Mouse (Mus musculus) kidney, embryonic 16.5 days (tissue): Measurements from ENCODE around the gene Mecom. TPM values are rescaled to one million over a fixed set of nuclear protein-coding genes. Genes with fewer than 3 reads are reported as not detected.
A peak's percentile ranks its signal among the peaks of the same experiment; 100 is the strongest.

Experiments
- ATAC-seq: fragments of 200-750 bp; cut with Nextera tagmentation; 2 replicates; pipeline ENCODE4 v1.8.0; 2017; ENCODE audit warnings: moderate TSS enrichment; ENCODE audit not compliant: low FRiP score, low TSS enrichment
- H3K27ac ChIP-seq: fragments of 300-500 bp; sonication (generic); 2 replicates; pipeline ENCODE4 v1.5.1; 2014; ENCODE audit warnings: low read length
- H3K27me3 ChIP-seq: fragments of 300-500 bp; sonication (generic); 2 replicates; pipeline ENCODE4 v1.6.1; 2014; ENCODE audit warnings: low read length, control low read depth, mixed read lengths; ENCODE audit not compliant: insufficient read depth
- H3K36me3 ChIP-seq: fragments of 300-500 bp; sonication (generic); 2 replicates; pipeline ENCODE4 v1.6.1; 2014; ENCODE audit warnings: low read length, control low read depth, mixed read lengths; ENCODE audit not compliant: insufficient read depth
- H3K4me1 ChIP-seq: fragments of 300-500 bp; sonication (generic); 2 replicates; pipeline ENCODE4 v1.6.1; 2014; ENCODE audit warnings: low read length, control low read depth, mixed read lengths; ENCODE audit not compliant: insufficient read depth
- H3K4me2 ChIP-seq: fragments of 300-500 bp; sonication (generic); replicated peaks from 2 replicates; pipeline ENCODE4 v1.6.1; 2014; ENCODE audit warnings: low read depth, low read length
- H3K4me3 ChIP-seq: fragments of 300-500 bp; sonication (generic); 2 replicates; pipeline ENCODE4 v1.5.1; 2014; ENCODE audit warnings: mild to moderate bottlenecking, low read length
- H3K9ac ChIP-seq: fragments of 300-500 bp; sonication (generic); replicated peaks from 2 replicates; pipeline ENCODE4 v1.6.1; 2014; ENCODE audit warnings: low read length
- H3K9me3 ChIP-seq: fragments of 300-500 bp; sonication (generic); 2 replicates; pipeline ENCODE4 v1.6.1; 2016; ENCODE audit warnings: low read length, control low read depth
- WGBS: fragments of 180-500 bp; shearing (Covaris S2); extraction: QIAGEN DNeasy Blood & Tissue Kit; methylation state at CpG from one replicate; pipeline ENCODE4 v1.1.7; 2014; 5-methylcytosine and 5-hydroxymethylcytosine counted together
- polyA plus RNA-seq: library from polyadenylated mRNA; unstranded; fragments of >200 nt; fragmentation: Nextera tagmentation; extraction: Ambion mirVana; gene quantifications from 2 replicates; pipeline ENCODE4 v1.2.1, GENCODE M21; 2015

The Mecom gene
- polyA plus RNA-seq, 1 experiment from 2014 or later = 78.3 TPM

DNA sequence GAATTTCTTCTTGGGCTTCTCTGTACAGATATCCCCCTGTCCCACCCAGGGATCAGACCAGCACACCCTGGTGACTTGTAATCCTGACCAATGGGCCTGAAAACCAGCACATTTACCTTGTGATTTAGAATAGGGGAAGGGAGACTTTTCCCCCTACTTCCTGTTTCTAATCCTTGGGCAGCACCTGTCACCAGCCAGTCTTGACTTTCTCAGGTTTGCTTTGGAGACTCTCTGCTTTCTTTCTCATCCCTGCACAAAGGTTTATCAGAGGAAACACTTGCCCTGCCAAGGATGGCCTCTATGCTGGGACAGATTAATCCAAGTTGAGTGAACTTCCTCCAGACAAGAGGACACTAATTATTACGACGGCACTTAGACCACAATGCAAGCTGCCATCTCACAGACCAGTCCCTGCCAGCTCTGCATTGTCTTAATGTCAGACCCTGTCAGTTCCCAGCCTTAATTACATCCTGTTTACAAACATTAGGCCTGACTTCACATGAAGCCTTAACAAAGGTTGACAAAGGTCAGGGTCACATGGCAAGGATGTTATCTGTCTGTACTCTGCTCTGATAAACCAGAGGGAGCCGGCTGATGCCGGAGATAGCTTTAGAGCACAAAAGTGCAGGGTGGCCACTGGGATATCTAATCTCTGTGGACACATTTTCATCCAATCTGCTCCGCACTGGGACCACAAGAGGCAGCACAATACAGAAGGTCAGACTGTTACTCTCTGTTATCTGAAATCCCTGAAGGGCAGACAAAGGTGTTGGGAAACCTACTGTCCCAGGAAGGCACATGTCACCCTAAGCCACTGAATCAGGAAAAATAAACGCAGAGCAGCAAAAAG is 193.7 kb downstream of the Mecom start:
- Histone ChIP-seq H3K4me3 (no peak overlapping the region), H3K9ac (no peak overlapping the region), H3K9me3 (no peaks in the 10 kb centered on the region), H3K27ac (no peak overlapping the region; the same call in 1 of the 2 replicates), H3K36me3 (no peaks in the 10 kb centered on the region), H3K4me1 (peaks cover 1% of the 10 kb centered on the region), H3K27me3 (no peaks in the 10 kb centered on the region), H3K4me2 (no peak overlapping the region)
- WGBS = 60% methylated on average over 6 of the region's 6 CpGs
- peak; percentile 49; the same call in 1 of the 2 replicates for ATAC-seq

DNA sequence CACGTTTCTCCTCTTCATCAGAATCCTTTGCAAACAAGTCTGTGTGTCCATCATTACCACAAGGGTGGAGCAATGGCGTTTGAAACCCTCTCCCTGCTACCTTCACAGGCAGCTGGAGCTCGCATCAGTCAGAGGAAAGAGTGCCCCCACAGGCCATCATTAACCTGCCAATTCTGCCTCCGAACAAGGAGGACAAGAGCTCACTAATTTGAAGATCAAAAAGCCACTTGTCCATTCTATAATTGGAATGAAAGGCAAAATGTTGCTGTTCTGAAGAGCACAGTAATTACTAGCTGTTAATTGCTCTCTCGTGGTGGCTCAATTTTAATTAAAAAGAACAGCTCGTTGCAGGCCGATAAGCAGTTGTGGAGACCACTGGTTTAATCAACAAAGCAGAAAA is 198.5 kb downstream of the Mecom start:
- Histone ChIP-seq H3K27me3 (no peaks in the 10 kb centered on the region), H3K36me3 (no peaks in the 10 kb centered on the region), H3K9me3 (no peaks in the 10 kb centered on the region), H3K4me2 (no peak overlapping the region), H3K4me1 (0 out of 2 replicates have a peak, but pooled peaks cover 6% of the 10 kb centered on the region), H3K4me3 (no peak overlapping the region), H3K27ac (no peak overlapping the region), H3K9ac (no peak overlapping the region)
- no peak for ATAC-seq
- WGBS = 39% methylated on average over 7 of the region's 7 CpGs

DNA sequence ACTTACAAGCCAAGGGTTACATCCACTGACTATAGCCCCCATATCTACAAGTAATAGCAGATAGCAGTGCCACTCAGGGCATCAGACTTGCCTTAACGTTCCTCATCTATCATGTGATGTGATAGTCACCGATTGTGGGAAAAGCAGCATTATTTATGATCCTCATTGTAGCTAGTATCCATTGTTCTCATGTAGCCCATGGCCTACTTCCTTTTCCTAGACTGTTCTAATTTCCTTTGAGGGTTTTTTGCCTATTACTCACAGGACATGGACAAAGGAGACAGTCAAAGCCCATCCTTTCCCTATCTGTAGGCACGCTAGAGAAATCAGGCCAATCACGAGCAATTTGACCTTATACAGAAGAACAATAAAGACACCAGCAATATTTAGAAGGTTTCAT is 203.7 kb downstream of the Mecom start:
- Histone ChIP-seq H3K36me3 (no peaks in the 10 kb centered on the region), H3K9ac (no peak overlapping the region), H3K4me2 (no peak overlapping the region), H3K27me3 (no peaks in the 10 kb centered on the region), H3K9me3 (no peaks in the 10 kb centered on the region), H3K27ac (0 out of 2 replicates have a peak overlapping the region, but pooled peaks have one; percentile 24), H3K4me3 (no peak overlapping the region), H3K4me1 (0 out of 2 replicates have a peak, but pooled peaks cover 6% of the 10 kb centered on the region)
- 74% methylated on average over 4 of the region's 4 CpGs for WGBS
- ATAC-seq = peak; percentile 61; the same call in 1 of the 2 replicates

DNA sequence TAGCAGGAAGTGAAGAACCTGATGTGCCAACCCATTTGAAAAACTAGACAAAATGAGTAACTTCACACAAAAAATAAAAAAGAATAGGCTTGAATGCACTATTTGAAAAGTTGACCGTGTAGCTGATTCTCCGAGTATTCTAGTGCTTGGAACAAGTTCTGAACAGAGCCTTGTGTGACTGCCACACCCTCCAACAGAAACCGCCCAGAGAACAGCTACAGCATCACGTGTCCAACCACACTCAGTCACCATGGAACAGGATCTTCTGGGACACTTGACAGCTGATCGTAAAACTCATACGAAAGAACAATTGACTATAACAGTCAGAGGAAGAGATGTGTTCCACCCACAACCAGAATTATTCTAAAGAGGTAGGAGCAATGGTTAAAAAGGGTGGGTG is 215.5 kb downstream of the Mecom start:
- no peak overlapping the region for H3K9ac ChIP-seq
- ATAC-seq = no peak
- WGBS = 71% methylated on average over 6 of the region's 6 CpGs
- H3K4me1 ChIP-seq = 0 out of 2 replicates have a peak, but pooled peaks cover 9% of the 10 kb centered on the region
- no peak overlapping the region for H3K4me2 ChIP-seq
- no peak overlapping the region for H3K27ac ChIP-seq
- H3K36me3 ChIP-seq = no peaks in the 10 kb centered on the region
- no peak overlapping the region for H3K4me3 ChIP-seq
- H3K9me3 ChIP-seq = no peaks in the 10 kb centered on the region
- no peaks in the 10 kb centered on the region for H3K27me3 ChIP-seq

DNA sequence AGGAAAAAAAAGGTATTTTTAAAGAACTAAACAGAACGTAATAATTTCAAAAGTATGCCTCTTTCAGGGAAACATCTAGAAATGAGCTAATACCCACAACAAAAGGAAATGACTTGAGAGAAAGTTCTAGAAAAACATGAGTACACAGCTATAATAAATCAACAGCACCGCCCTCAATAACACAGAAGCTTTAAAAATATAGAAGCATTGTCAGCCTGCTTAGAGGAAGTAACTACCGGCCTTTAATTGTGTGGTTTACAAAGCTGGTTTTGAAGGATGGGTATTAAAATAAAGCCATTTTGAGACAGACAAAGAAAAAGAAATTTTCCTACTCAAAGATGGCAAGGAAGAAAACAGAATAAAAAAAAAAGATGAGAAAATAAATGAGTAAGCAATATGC is 217.3 kb downstream of the Mecom start:
- Histone ChIP-seq H3K9ac (no peak overlapping the region), H3K36me3 (no peaks in the 10 kb centered on the region), H3K9me3 (no peaks in the 10 kb centered on the region), H3K27me3 (no peaks in the 10 kb centered on the region), H3K4me3 (no peak overlapping the region), H3K4me2 (no peak overlapping the region), H3K4me1 (0 out of 2 replicates have a peak, but pooled peaks cover 7% of the 10 kb centered on the region), H3K27ac (no peak overlapping the region)
- 55% methylated on average over 3 of the region's 3 CpGs for WGBS
- ATAC-seq = no peak

DNA sequence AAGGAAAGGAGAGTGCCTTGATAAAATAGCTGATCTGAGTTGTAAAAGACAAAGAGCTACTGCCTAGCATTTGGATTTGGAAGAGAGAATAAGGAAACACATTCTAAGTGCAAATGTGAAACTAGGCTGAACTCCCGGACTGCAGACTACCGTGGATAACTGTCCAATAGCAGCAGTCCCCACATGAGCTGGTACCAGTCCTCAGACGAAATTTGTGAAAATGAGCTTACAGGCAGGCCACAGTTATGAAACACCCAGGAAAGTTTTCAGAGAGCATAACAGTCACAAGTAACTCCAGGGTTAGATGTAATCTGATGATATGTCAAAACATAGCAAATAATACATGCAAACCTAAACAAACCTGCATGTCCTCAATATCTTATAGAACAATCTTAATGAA is 217.8 kb downstream of the Mecom start:
- Histone ChIP-seq H3K4me2 (no peak overlapping the region), H3K27ac (no peak overlapping the region; the same call in 1 of the 2 replicates), H3K9me3 (no peaks in the 10 kb centered on the region), H3K9ac (no peak overlapping the region), H3K4me3 (no peak overlapping the region), H3K36me3 (no peaks in the 10 kb centered on the region), H3K4me1 (0 out of 2 replicates have a peak, but pooled peaks cover 7% of the 10 kb centered on the region), H3K27me3 (no peaks in the 10 kb centered on the region)
- WGBS = 76% methylated on average over 3 of the region's 3 CpGs
- no peak for ATAC-seq

DNA sequence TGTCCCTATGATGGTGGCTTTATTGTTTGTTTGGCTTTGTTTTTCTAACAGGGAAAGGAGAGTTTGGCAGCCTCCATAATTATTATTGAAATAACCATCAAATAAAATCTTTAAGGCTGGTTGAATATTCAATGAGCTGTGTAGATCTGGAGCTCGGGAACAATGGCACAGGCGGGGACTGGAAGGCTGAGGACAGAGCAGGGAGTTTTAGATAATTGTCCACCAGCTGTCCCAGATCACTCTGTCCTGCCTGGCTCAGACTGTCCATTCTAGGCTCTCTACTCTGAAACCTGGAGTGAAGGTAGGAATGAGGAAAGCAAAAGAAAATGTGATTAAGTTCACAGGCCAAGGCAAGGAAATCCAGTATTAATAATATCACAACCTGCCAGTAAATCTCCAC is 232.9 kb downstream of the Mecom start:
- no peak overlapping the region for H3K9ac ChIP-seq
- peaks cover 6% of the 10 kb centered on the region; the same call in 1 of the 2 replicates for H3K4me1 ChIP-seq
- H3K36me3 ChIP-seq = no peaks in the 10 kb centered on the region
- no peak overlapping the region for H3K4me2 ChIP-seq
- no peaks in the 10 kb centered on the region for H3K27me3 ChIP-seq
- ATAC-seq = no peak
- H3K27ac ChIP-seq = no peak overlapping the region
- no peaks in the 10 kb centered on the region for H3K9me3 ChIP-seq
- no peak overlapping the region for H3K4me3 ChIP-seq
- 47% methylated on average over 2 of the region's 2 CpGs for WGBS

DNA sequence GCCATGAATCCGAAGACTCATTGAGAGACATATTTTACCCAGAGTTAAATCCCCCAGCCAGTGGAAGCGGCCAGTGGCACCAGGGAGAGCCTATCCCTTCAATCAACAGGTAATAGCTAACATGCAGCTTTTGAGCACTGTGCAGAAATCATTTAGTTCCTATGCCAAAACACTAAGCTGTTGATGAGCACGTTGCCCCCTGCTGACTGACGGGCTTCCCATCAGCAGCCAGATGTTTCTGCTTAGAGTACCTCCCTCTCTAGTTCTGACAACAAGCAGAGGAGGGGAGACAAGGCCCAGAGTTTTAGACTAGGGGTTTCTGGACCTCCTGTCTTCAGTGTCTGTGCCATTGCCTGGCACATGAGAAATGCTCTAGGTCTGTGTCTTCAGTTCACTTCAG is 239.7 kb downstream of the Mecom start:
- no peak overlapping the region for H3K4me2 ChIP-seq
- H3K4me3 ChIP-seq = no peak overlapping the region
- H3K36me3 ChIP-seq = no peaks in the 10 kb centered on the region
- no peak overlapping the region for H3K27ac ChIP-seq
- no peak for ATAC-seq
- 58% methylated on average over 4 of the region's 4 CpGs for WGBS
- no peaks in the 10 kb centered on the region for H3K27me3 ChIP-seq
- no peak overlapping the region for H3K9ac ChIP-seq
- H3K9me3 ChIP-seq = no peaks in the 10 kb centered on the region
- H3K4me1 ChIP-seq = 0 out of 2 replicates have a peak, but pooled peaks cover 11% of the 10 kb centered on the region

DNA sequence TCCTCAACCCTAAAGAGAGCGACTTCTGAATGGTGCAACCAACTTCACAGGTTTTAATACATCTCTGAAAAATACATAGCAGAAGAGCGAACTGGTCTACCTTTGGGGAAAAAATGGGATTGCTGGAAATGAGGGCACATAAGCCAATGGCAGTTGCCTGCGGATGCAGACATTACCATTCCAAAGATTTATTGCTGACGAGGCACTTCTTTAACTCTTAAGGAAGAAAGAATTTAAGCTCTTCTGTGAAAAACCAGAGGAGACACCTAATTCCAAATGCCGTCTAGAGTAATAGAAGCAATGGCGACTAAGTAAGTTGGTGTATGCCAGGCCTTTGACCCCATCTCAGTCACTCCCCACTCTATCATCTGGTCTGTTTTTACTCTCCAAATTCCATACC is 240.2 kb downstream of the Mecom start:
- Histone ChIP-seq H3K36me3 (no peaks in the 10 kb centered on the region), H3K4me2 (no peak overlapping the region), H3K27ac (no peak overlapping the region), H3K9me3 (no peaks in the 10 kb centered on the region), H3K9ac (no peak overlapping the region), H3K4me1 (0 out of 2 replicates have a peak, but pooled peaks cover 12% of the 10 kb centered on the region), H3K4me3 (no peak overlapping the region), H3K27me3 (no peaks in the 10 kb centered on the region)
- WGBS = 81% methylated on average over 6 of the region's 6 CpGs
- ATAC-seq = no peak

DNA sequence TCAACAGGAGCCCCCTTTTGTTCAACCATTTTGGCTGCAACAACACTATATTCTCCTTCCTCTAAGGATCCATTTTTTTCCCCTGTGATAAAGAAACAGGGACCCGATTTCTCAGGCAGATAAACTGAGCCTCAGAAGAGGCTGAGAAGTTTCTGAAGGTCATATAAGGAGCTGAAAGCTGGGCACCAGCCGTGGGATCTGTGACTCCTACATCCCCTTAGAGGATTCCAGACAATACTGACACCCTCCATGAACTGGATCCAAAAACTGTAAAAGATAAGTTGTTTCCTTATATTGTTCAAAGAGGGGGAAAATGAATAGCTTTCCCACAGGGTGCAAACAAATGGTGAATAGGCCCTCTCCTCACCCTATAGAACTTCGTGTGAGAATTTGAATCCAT is 241.7 kb downstream of the Mecom start:
- ATAC-seq = no peak
- no peaks in the 10 kb centered on the region for H3K27me3 ChIP-seq
- no peak overlapping the region for H3K4me3 ChIP-seq
- 58% methylated on average over 3 of the region's 3 CpGs for WGBS
- no peaks in the 10 kb centered on the region for H3K36me3 ChIP-seq
- 0 out of 2 replicates have a peak, but pooled peaks cover 12% of the 10 kb centered on the region for H3K4me1 ChIP-seq
- no peak overlapping the region for H3K4me2 ChIP-seq
- H3K27ac ChIP-seq = no peak overlapping the region
- H3K9ac ChIP-seq = no peak overlapping the region
- no peaks in the 10 kb centered on the region for H3K9me3 ChIP-seq
